Mouse (Mus musculus): ENCODE results near the gene Plod2. TPM values are rescaled to one million over a fixed set of nuclear protein-coding genes. Genes with fewer than 3 reads are reported as not detected.

Gene Plod2
- polyA plus RNA-seq (2012; rRNA removed), result 5.4 and 6.8 TPM in 2 replicates

- TF ChIP-seq POLR2A (IDR thresholded peaks at IDR 0.05; ENCODE audit: extremely low read depth, insufficient read depth, low read length) (0 out of 2 replicates have a peak, but pooled peaks have one; percentile 16), CTCF (IDR thresholded peaks at IDR 0.05; ENCODE audit: extremely low read depth, insufficient read depth, low read length) (no peak)
- Histone ChIP-seq H3K27ac (ENCODE audit: insufficient read depth, low read length) (no peak within 1 kb of the TSS), H3K4me1 (ENCODE audit: control insufficient read depth, insufficient read depth, low read length) (no peaks in the 10 kb centered on the region), H3K4me3 (ENCODE audit: insufficient read depth, low read length) (peak within 1 kb of the TSS; percentile 57)
Measured at GRCm38 (mm10) chr9:92541977-92542561, at the start of gene Plod2. Gene Plod2, plus strand, starts transcription at chr9:92542223.

GRCm38 (mm10) chr9:92499710-92500410, 42.2 kb upstream of the Plod2 start:
- H3K4me3 ChIP-seq (ENCODE audit: insufficient read depth, low read length), result no peak overlapping the region
- H3K4me1 ChIP-seq (ENCODE audit: control insufficient read depth, insufficient read depth, low read length), result no peaks in the 10 kb centered on the region
- H3K27ac ChIP-seq (ENCODE audit: insufficient read depth, low read length), result no peak overlapping the region
- TF ChIP-seq POLR2A (IDR thresholded peaks at IDR 0.05; ENCODE audit: extremely low read depth, insufficient read depth, low read length), result no peak
- peak; percentile 84 for TF ChIP-seq CTCF (IDR thresholded peaks at IDR 0.05; ENCODE audit: extremely low read depth, insufficient read depth, low read length)

GRCm38 (mm10) chr9:92504256-92504655, 37.8 kb upstream of the Plod2 start:
- Histone ChIP-seq H3K4me1 (ENCODE audit: control insufficient read depth, insufficient read depth, low read length) (no peaks in the 10 kb centered on the region), H3K27ac (ENCODE audit: insufficient read depth, low read length) (no peak overlapping the region), H3K4me3 (ENCODE audit: insufficient read depth, low read length) (no peak overlapping the region)
- TF ChIP-seq CTCF (IDR thresholded peaks at IDR 0.05; ENCODE audit: extremely low read depth, insufficient read depth, low read length), result no peak
- TF ChIP-seq POLR2A (IDR thresholded peaks at IDR 0.05; ENCODE audit: extremely low read depth, insufficient read depth, low read length), result no peak

- Histone ChIP-seq H3K4me1 (ENCODE audit: control insufficient read depth, insufficient read depth, low read length) (no peaks in the 10 kb centered on the region), H3K27ac (ENCODE audit: insufficient read depth, low read length) (no peak overlapping the region), H3K4me3 (ENCODE audit: insufficient read depth, low read length) (no peak overlapping the region)
- TF ChIP-seq CTCF (IDR thresholded peaks at IDR 0.05; ENCODE audit: extremely low read depth, insufficient read depth, low read length), result no peak
- TF ChIP-seq POLR2A (IDR thresholded peaks at IDR 0.05; ENCODE audit: extremely low read depth, insufficient read depth, low read length), result no peak
Measured at GRCm38 (mm10) chr9:92504889-92505288, 37.1 kb upstream of the Plod2 start.

- Histone ChIP-seq H3K27ac (ENCODE audit: insufficient read depth, low read length) (no peak overlapping the region), H3K4me1 (ENCODE audit: control insufficient read depth, insufficient read depth, low read length) (no peaks in the 10 kb centered on the region), H3K4me3 (ENCODE audit: insufficient read depth, low read length) (no peak overlapping the region)
- TF ChIP-seq CTCF (IDR thresholded peaks at IDR 0.05; ENCODE audit: extremely low read depth, insufficient read depth, low read length), result no peak
- TF ChIP-seq POLR2A (IDR thresholded peaks at IDR 0.05; ENCODE audit: extremely low read depth, insufficient read depth, low read length), result no peak
Measured at GRCm38 (mm10) chr9:92511696-92512095, 30.3 kb upstream of the Plod2 start.

GRCm38 (mm10) chr9:92517036-92517435, 25.0 kb upstream of the Plod2 start:
- TF ChIP-seq CTCF (IDR thresholded peaks at IDR 0.05; ENCODE audit: extremely low read depth, insufficient read depth, low read length) (no peak), POLR2A (IDR thresholded peaks at IDR 0.05; ENCODE audit: extremely low read depth, insufficient read depth, low read length) (no peak)
- Histone ChIP-seq H3K4me3 (ENCODE audit: insufficient read depth, low read length) (no peak overlapping the region), H3K4me1 (ENCODE audit: control insufficient read depth, insufficient read depth, low read length) (no peaks in the 10 kb centered on the region), H3K27ac (ENCODE audit: insufficient read depth, low read length) (no peak overlapping the region)

- TF ChIP-seq CTCF (IDR thresholded peaks at IDR 0.05; ENCODE audit: extremely low read depth, insufficient read depth, low read length) (no peak), POLR2A (IDR thresholded peaks at IDR 0.05; ENCODE audit: extremely low read depth, insufficient read depth, low read length) (no peak)
- Histone ChIP-seq H3K4me1 (ENCODE audit: control insufficient read depth, insufficient read depth, low read length) (no peaks in the 10 kb centered on the region), H3K4me3 (ENCODE audit: insufficient read depth, low read length) (no peak overlapping the region), H3K27ac (ENCODE audit: insufficient read depth, low read length) (no peak overlapping the region)
Measured at GRCm38 (mm10) chr9:92520751-92521150, 21.3 kb upstream of the Plod2 start.

- Histone ChIP-seq H3K4me1 (ENCODE audit: control insufficient read depth, insufficient read depth, low read length) (no peaks in the 10 kb centered on the region), H3K4me3 (ENCODE audit: insufficient read depth, low read length) (no peak overlapping the region), H3K27ac (ENCODE audit: insufficient read depth, low read length) (no peak overlapping the region)
- no peak for TF ChIP-seq CTCF (IDR thresholded peaks at IDR 0.05; ENCODE audit: extremely low read depth, insufficient read depth, low read length)
- TF ChIP-seq POLR2A (IDR thresholded peaks at IDR 0.05; ENCODE audit: extremely low read depth, insufficient read depth, low read length), result no peak
Measured at GRCm38 (mm10) chr9:92524506-92524905, 17.5 kb upstream of the Plod2 start.

- TF ChIP-seq CTCF (IDR thresholded peaks at IDR 0.05; ENCODE audit: extremely low read depth, insufficient read depth, low read length) (no peak), POLR2A (IDR thresholded peaks at IDR 0.05; ENCODE audit: extremely low read depth, insufficient read depth, low read length) (no peak)
- Histone ChIP-seq H3K27ac (ENCODE audit: insufficient read depth, low read length) (no peak overlapping the region), H3K4me1 (ENCODE audit: control insufficient read depth, insufficient read depth, low read length) (no peaks in the 10 kb centered on the region), H3K4me3 (ENCODE audit: insufficient read depth, low read length) (no peak overlapping the region)
Measured at GRCm38 (mm10) chr9:92530055-92530454, 12.0 kb upstream of the Plod2 start.

GRCm38 (mm10) chr9:92537735-92538134, 4.3 kb upstream of the Plod2 start:
- H3K4me1 ChIP-seq (ENCODE audit: control insufficient read depth, insufficient read depth, low read length), result no peaks in the 10 kb centered on the region
- no peak overlapping the region for H3K27ac ChIP-seq (ENCODE audit: insufficient read depth, low read length)
- no peak for TF ChIP-seq POLR2A (IDR thresholded peaks at IDR 0.05; ENCODE audit: extremely low read depth, insufficient read depth, low read length)
- H3K4me3 ChIP-seq (ENCODE audit: insufficient read depth, low read length), result no peak overlapping the region

All from cortical plate, adult 2 months (tissue).